In the genomic region with DNA sequence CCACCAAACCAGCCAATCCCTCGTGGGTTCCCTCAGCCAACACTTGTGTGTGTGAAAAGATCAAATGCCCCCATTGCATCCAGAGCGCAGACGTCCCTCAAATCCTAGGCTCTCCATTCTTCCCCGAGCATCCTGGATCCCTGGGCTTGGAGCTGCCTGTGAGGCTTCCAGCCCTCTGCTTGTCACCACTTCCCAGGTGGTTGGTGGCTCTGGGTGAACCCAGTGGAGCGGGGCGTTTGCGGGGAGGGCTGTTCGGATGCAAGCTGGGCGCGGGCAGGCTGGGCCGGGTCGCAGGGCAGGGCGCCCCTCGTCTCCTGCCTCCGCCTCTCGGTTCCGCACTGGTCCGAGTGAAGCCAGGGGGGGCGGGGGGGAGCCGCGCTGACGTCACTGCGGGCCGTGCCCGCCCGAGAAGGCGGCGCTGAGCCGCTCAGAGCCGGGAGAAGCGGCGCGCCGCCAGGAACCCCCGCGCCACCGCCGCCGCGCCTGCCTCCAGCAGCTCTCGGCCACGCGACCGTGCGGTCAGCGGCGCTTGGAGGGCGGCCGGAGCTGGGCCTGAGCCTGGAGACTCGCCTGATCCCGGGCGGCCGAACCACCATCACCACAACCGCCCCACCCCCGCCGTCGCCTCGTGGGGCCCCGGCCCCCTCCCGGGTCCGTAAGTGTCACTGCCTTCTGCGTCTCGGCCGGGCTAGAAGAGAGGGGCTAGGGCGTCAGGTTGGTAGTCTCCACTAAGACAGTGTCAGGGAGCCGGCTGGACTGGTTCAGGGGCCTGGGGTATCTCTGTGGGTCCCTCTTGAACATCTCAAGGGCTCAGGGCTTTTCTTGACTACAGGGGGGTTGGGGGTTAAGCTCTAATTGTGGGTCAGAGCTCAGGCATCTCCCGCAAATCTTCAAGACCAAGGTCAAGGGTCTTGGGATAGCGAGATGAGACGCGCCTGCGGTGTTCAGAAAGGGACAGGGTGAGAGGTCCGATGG, we compare ENCODE assay signal across 8 mouse cellular contexts. TPM values are rescaled to one million over a fixed set of nuclear protein-coding genes. Genes with fewer than 3 reads are reported as not detected.
DNase-seq lines count a peak whose midpoint lies in the region; TF ChIP-seq lines count a peak whose summit lies in the region.

No protein-coding gene starts in this region.

- peaks cover 27% of the 10 kb centered on the region for H3K4me1 ChIP-seq in testis, adult 2 months (ENCODE audit: control insufficient read depth, insufficient read depth, low read length)
- H3K4me1 ChIP-seq in thymus, adult 2 months (replicated peaks; ENCODE audit: control insufficient read depth, insufficient read depth, low read length) = no peaks in the 10 kb centered on the region

- WGBS in thymus, adult 2 months = 5% methylated on average over 67 of the region's 72 CpGs

- no peak for TF ChIP-seq CTCF in testis, adult 2 months (IDR thresholded peaks at IDR 0.05; ENCODE audit: control insufficient read depth, insufficient read depth, insufficient replicate concordance, low read depth, low read length)
- no peak for TF ChIP-seq CTCF in thymus, adult 2 months (IDR thresholded peaks at IDR 0.05; ENCODE audit: borderline replicate concordance, control insufficient read depth, extremely low read depth, insufficient read depth, low read length, poor library complexity)

- H3K4me3 ChIP-seq in testis, adult 2 months (ENCODE audit: control insufficient read depth, low read depth, low read length) = peak overlapping the region; percentile 74
- H3K4me3 ChIP-seq in thymus, adult 2 months (ENCODE audit: control insufficient read depth, insufficient read depth, low read length) = no peak overlapping the region

- intact Hi-C loops in left cerebral cortex, postnatal 14 days (cut with DNase I) = loop anchor here (5.0 to 10.0 kb wide), 2 partner anchors 157 to 225 kb away; no protein-coding TSS in a partner anchor

- no peak for TF ChIP-seq POLR2A in testis, adult 2 months (IDR thresholded peaks at IDR 0.05; ENCODE audit: control insufficient read depth, low read depth, low read length)
- no peak for TF ChIP-seq POLR2A in thymus, adult 2 months (IDR thresholded peaks at IDR 0.05; ENCODE audit: control insufficient read depth, extremely low read depth, insufficient read depth, low read length, poor library complexity)

- peaks cover 9% of the 10 kb centered on the region for H3K27me3 ChIP-seq in testis, adult 2 months (ENCODE audit: control insufficient read depth, insufficient read depth, low read length)
- H3K27me3 ChIP-seq in thymus, adult 2 months (ENCODE audit: control insufficient read depth, insufficient read depth, low read length) = peaks cover 18% of the 10 kb centered on the region

- peak; percentile 50 for DNase-seq in embryo, embryonic 10.5 days (ENCODE audit: low spot score)
- DNase-seq in embryo, embryonic 10 days (ENCODE audit: low spot score) = no peak
- DNase-seq in testis, postnatal 14 days (ENCODE audit: low spot score) = no peak
- peak; percentile 67 to 77 for DNase-seq in left cerebral cortex, postnatal 14 days (ENCODE audit: low spot score in 2 of 2)
- DNase-seq in retina, postnatal 1 day = peak; percentile 74
- no peak for DNase-seq in adrenal gland, adult 8-10 months
- no peak for DNase-seq in thymus, adult 2 months

- no peak overlapping the region for H3K27ac ChIP-seq in testis, adult 2 months (ENCODE audit: control insufficient read depth, insufficient read depth, low read depth, low read length)
- H3K27ac ChIP-seq in thymus, adult 2 months (ENCODE audit: control insufficient read depth, insufficient read depth, low read length) = no peak overlapping the region

- no peaks in the 10 kb centered on the region for H3K36me3 ChIP-seq in testis, adult 2 months (ENCODE audit: control insufficient read depth, insufficient read depth, low read length)
- no peaks in the 10 kb centered on the region for H3K36me3 ChIP-seq in thymus, adult 2 months (ENCODE audit: control insufficient read depth, insufficient read depth, low read length)

RNA-seq across cellular contexts. Expression of a gene that starts 33.7 kb away (rescaled TPM):
- polyA plus RNA-seq in testis, adult 2 months (2012; rRNA removed) = 74.5 and 78.3 TPM in 2 replicates
- total RNA-seq in left cerebral cortex, postnatal 14 days (2021) = 10 to 100 TPM; 84.3 to 90.1 TPM
- 10 to 100 TPM; 73.6 to 86.6 (median 84.0) TPM for total RNA-seq in adrenal gland, adult 8-10 months (2022)
- polyA plus RNA-seq in thymus, adult 2 months (2012; rRNA removed) = 152 and 164 TPM in 2 replicates

Comparison
In these comparisons a context has a peak if more than half of its experiments do, and no peak if none do; other contexts are left out.
1. DNase-seq: peak in embryo, embryonic 10.5 days (single experiment), left cerebral cortex, postnatal 14 days (2 of 2) and retina, postnatal 1 day (single experiment); none in embryo, embryonic 10 days (single experiment), testis, postnatal 14 days (single experiment), adrenal gland, adult 8-10 months (single experiment) and thymus, adult 2 months (single experiment).